Mouse (Mus musculus) kidney, embryonic 14.5 days (tissue): ENCODE measurements around the gene Wwp2. TPM values are rescaled to one million over a fixed set of nuclear protein-coding genes. Genes with fewer than 3 reads are reported as not detected.

Source experiments
- ATAC-seq: fragments of 200-750 bp; cut with Nextera tagmentation; 2 replicates; pipeline ENCODE4 v1.8.0; 2017; ENCODE audit warnings: moderate number of reproducible peaks, mild to moderate bottlenecking, moderate TSS enrichment, moderate library complexity; ENCODE audit not compliant: low FRiP score, low TSS enrichment
- H3K27ac ChIP-seq: fragments of 300-500 bp; sonication (generic); 2 replicates; pipeline ENCODE4 v1.5.1; 2014; ENCODE audit warnings: low read depth, mild to moderate bottlenecking, low read length, moderate library complexity, mixed read lengths
- H3K27me3 ChIP-seq: fragments of 300-500 bp; sonication (generic); 2 replicates; pipeline ENCODE4 v1.6.1; 2014; ENCODE audit warnings: mild to moderate bottlenecking, low read length; ENCODE audit not compliant: control insufficient read depth, insufficient read depth
- H3K36me3 ChIP-seq: fragments of 300-500 bp; sonication (generic); 2 replicates; pipeline ENCODE4 v1.6.1; 2014; ENCODE audit warnings: low read length, mixed read lengths; ENCODE audit not compliant: control insufficient read depth, insufficient read depth
- H3K4me1 ChIP-seq: fragments of 300-500 bp; sonication (generic); 2 replicates; pipeline ENCODE4 v1.6.1; 2014; ENCODE audit warnings: low read length, mixed read lengths; ENCODE audit not compliant: control insufficient read depth, insufficient read depth
- H3K4me2 ChIP-seq: fragments of 300-500 bp; sonication (generic); replicated peaks from 2 replicates; pipeline ENCODE4 v1.6.1; 2014; ENCODE audit warnings: low read depth, mild to moderate bottlenecking, low read length
- H3K4me3 ChIP-seq: fragments of 300-500 bp; sonication (generic); 2 replicates; pipeline ENCODE4 v1.5.1; 2014; ENCODE audit warnings: mild to moderate bottlenecking, low read length
- H3K9ac ChIP-seq: fragments of 300-500 bp; sonication (generic); 2 replicates; pipeline ENCODE4 v1.6.1; 2014; ENCODE audit warnings: low read depth, mild to moderate bottlenecking, low read length, moderate library complexity
- H3K9me3 ChIP-seq: fragments of 300-500 bp; sonication (generic); 2 replicates; pipeline ENCODE4 v1.6.1; 2016; ENCODE audit warnings: low read length; ENCODE audit not compliant: control insufficient read depth
- WGBS: fragments of 180-500 bp; shearing (Covaris S2); extraction: QIAGEN DNeasy Blood & Tissue Kit; methylation state at CpG from one replicate; pipeline ENCODE4 v1.1.7; 2014; 5-methylcytosine and 5-hydroxymethylcytosine counted together
- polyA plus RNA-seq: library from polyadenylated mRNA; unstranded; fragments of >200 nt; fragmentation: Nextera tagmentation; extraction: Ambion mirVana; gene quantifications from 2 replicates; pipeline ENCODE4 v1.2.1, GENCODE M21; 2014

Wwp2 gene
- polyA plus RNA-seq, 1 experiment from 2014 or later: 43.7 TPM

DNA sequence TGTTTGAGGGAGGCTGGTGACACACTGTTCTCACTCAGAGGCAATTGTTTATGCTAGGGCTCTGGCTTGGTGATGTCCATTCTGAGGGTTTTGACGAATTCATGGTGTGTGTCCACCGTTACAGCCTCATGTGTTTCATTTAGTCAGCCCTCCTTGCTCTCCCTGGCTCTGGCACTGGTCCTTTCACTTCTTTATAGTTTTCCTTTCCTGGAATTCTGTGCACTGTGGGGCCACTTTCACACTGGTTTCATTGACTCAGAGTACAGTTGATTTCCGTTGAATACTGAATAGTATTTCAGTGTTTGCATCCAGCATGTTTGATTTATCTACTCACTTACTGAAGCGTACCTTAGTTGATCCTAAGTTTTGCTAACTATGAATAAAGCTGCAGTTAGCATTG, 55.0 kb downstream of the Wwp2 start:
- 35% methylated on average over 4 of the region's 4 CpGs for WGBS
- Histone ChIP-seq H3K9me3 (no peaks in the 10 kb centered on the region), H3K36me3 (no peaks in the 10 kb centered on the region), H3K27me3 (no peaks in the 10 kb centered on the region), H3K4me2 (no peak overlapping the region), H3K4me1 (peaks cover 22% of the 10 kb centered on the region; the same call in 1 of the 2 replicates), H3K27ac (no peak overlapping the region), H3K9ac (no peak overlapping the region), H3K4me3 (no peak overlapping the region)
- ATAC-seq: no peak

DNA sequence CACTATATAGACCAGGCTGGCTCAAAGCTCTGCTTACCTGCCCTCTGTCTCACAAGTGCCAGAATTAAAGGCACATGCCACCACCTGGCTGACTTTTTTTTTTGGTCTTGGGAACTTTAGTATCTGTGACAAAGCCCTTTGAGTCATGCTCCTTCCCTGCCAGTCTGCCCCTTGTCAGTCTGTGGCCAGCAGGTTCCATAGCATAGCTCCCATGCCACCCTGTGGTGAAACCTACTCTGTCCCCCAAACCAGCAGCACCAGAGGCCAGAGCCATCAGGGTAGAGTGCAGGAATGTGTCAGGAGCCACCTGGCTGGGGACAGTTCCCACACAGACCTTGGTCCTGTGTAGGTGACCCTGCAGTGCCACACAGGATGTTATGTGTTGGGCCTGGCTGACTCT, 55.7 kb downstream of the Wwp2 start:
- no peak for ATAC-seq
- H3K4me1 ChIP-seq: peaks cover 22% of the 10 kb centered on the region; the same call in 1 of the 2 replicates
- no peak overlapping the region for H3K27ac ChIP-seq

DNA sequence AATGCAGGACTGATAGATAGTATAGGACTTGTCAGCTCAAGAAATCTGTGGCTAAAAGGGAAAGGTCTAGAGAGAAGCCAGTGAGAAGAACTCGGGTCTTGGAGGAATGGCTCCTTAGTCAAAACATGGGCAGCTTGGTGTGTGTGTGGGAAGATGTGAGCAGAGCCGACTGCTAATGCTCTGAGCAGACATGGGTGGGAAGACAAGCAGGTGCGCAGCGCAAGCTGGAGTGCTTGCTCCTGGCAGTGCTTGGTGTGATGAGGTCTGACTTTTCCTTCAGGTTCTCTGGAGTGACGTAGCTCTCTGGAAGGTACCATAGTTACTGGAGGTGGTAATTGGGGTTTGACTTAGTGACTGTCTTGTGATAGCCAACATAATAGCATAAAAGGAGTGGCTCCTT, 56.6 kb downstream of the Wwp2 start:
- Histone ChIP-seq H3K36me3 (no peaks in the 10 kb centered on the region), H3K27ac (no peak overlapping the region), H3K4me3 (no peak overlapping the region), H3K9ac (no peak overlapping the region), H3K27me3 (no peaks in the 10 kb centered on the region), H3K4me1 (peaks cover 22% of the 10 kb centered on the region; the same call in 1 of the 2 replicates), H3K4me2 (no peak overlapping the region), H3K9me3 (no peaks in the 10 kb centered on the region)
- no peak for ATAC-seq
- 92% methylated on average over 5 of the region's 5 CpGs for WGBS

More for the DNA sequence above, 55.7 kb downstream of the Wwp2 start:
- Histone ChIP-seq H3K4me3 (no peak overlapping the region), H3K9ac (no peak overlapping the region), H3K4me2 (no peak overlapping the region), H3K9me3 (no peaks in the 10 kb centered on the region), H3K36me3 (no peaks in the 10 kb centered on the region), H3K27me3 (no peaks in the 10 kb centered on the region)

DNA sequence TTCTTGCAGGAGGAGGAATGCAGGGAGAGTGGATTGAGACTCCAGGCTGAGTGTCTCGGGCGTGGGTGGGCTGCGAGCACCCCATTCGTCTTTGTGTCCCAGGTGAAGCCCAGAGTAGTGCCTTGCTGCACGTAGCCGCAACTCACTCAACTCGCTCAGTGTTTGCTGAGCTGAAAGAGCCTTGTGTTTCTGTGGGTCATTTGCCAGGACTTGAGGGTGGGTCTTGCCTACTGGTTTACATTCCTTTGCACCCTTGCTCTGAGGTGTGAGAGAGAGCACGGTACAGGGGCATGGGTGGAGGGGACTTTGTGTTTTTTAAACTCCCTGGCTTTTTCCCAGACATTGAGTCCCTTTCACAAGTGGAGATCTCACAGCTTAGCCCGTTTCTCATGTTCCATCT, 59.3 kb downstream of the Wwp2 start:
- Histone ChIP-seq H3K4me3 (no peak overlapping the region), H3K27me3 (no peaks in the 10 kb centered on the region), H3K4me2 (no peak overlapping the region), H3K4me1 (peaks cover 6% of the 10 kb centered on the region; the same call in 1 of the 2 replicates), H3K27ac (no peak overlapping the region), H3K36me3 (no peaks in the 10 kb centered on the region), H3K9ac (no peak overlapping the region), H3K9me3 (no peaks in the 10 kb centered on the region)
- 65% methylated on average over 9 of the region's 9 CpGs for WGBS
- ATAC-seq: no peak

DNA sequence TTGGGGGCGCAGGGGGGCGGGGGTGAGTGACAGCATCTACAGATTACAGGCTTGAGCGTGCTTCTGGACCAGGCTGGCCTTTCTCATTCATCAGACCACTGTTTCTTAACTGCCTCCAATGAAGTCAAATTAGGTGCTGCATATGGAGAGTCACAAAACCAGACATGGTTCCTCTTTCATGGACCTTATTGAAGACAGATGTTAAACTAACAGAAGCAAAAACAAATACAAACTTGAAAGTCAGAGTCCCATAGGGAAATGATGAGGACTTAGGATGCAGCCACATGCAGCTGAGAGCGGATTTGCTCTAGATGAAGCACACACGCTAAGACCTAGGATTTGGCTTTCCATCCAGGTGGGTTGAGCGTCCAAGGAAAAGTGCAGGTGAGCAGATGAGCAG, 61.5 kb downstream of the Wwp2 start:
- H3K36me3 ChIP-seq: no peaks in the 10 kb centered on the region
- no peak overlapping the region for H3K9ac ChIP-seq
- H3K4me3 ChIP-seq: no peak overlapping the region
- no peak for ATAC-seq
- H3K27ac ChIP-seq: no peak overlapping the region
- no peaks in the 10 kb centered on the region for H3K27me3 ChIP-seq
- H3K4me1 ChIP-seq: peaks cover under 1% of the 10 kb centered on the region; the same call in 1 of the 2 replicates
- no peaks in the 10 kb centered on the region for H3K9me3 ChIP-seq
- H3K4me2 ChIP-seq: no peak overlapping the region
- 87% methylated on average over 6 of the region's 6 CpGs for WGBS

DNA sequence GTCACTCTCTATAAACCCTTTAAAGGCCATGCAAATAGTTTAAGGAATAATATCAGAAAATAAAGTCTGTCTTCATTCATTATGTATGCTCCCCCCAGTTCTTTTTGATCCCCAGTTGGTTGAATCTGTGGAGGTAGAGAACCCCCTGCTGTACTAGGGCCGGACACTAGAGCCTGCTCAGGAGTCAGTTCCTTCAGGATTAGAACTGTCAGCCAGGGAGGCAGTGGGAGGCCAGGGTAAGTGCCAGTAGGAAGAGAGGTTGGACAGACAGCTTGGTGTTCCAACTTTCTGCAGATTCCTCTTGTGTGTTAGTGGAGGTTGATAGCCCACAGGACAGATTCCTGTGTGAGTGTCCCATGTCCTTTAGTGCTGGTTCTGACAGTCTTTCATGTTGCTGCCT, 62.2 kb downstream of the Wwp2 start:
- Histone ChIP-seq H3K36me3 (no peaks in the 10 kb centered on the region), H3K27me3 (no peaks in the 10 kb centered on the region), H3K27ac (no peak overlapping the region), H3K9me3 (no peaks in the 10 kb centered on the region), H3K9ac (no peak overlapping the region), H3K4me3 (no peak overlapping the region), H3K4me1 (peaks cover 7% of the 10 kb centered on the region; the same call in 1 of the 2 replicates), H3K4me2 (no peak overlapping the region)
- no peak for ATAC-seq
- WGBS: 87% methylated on average over 1 of the region's 1 CpGs

DNA sequence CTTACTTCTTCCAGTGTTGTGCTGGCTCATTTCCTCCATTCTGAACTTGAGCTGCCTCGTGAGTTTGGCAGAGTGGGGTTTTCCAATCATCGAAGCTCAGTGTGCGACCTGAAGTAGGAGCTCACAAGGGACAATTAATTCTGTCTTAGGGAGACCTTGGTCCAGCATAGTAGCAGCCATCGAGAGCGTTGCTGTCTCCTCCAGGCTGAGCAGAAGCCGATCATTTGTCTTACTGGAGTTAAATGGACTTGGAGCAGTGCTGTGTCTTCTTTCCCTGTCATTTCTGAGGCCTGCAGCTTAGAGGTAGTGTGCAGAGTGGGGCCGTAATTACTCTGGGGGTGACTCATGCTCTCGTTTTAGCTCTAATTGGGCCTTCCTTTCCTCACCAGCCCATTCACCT, 62.6 kb downstream of the Wwp2 start:
- no peak overlapping the region for H3K4me2 ChIP-seq
- H3K27ac ChIP-seq: no peak overlapping the region
- H3K27me3 ChIP-seq: no peaks in the 10 kb centered on the region
- H3K4me1 ChIP-seq: peaks cover 8% of the 10 kb centered on the region; the same call in 1 of the 2 replicates
- 67% methylated on average over 8 of the region's 8 CpGs for WGBS
- H3K9ac ChIP-seq: no peak overlapping the region
- no peak overlapping the region for H3K4me3 ChIP-seq
- H3K36me3 ChIP-seq: no peaks in the 10 kb centered on the region
- ATAC-seq: no peak
- H3K9me3 ChIP-seq: no peaks in the 10 kb centered on the region

DNA sequence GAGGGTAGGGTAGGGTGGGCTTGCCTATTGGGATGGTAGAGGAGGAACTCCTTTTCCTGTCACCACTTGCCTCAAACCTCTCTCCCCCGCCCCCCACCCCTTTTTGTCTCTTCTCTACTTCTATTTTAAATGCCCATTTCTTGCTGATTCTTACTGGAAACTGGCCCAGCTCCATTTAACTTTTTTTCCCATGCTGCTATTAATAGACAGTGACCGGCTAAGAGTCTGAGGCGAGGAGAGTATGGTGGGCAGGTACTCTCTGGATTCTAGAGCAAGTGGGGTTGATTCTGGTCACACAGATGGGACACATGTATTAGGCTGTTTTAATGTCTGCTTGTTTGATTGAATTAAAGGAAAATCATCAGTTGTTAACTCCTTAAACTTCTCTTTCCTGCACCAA, 63.4 kb downstream of the Wwp2 start:
- Histone ChIP-seq H3K4me2 (no peak overlapping the region), H3K36me3 (no peaks in the 10 kb centered on the region), H3K9ac (no peak overlapping the region), H3K27ac (no peak overlapping the region), H3K9me3 (no peaks in the 10 kb centered on the region), H3K4me1 (peaks cover 8% of the 10 kb centered on the region; the same call in 1 of the 2 replicates), H3K27me3 (no peaks in the 10 kb centered on the region), H3K4me3 (no peak overlapping the region)
- ATAC-seq: no peak
- 89% methylated on average over 3 of the region's 3 CpGs for WGBS

DNA sequence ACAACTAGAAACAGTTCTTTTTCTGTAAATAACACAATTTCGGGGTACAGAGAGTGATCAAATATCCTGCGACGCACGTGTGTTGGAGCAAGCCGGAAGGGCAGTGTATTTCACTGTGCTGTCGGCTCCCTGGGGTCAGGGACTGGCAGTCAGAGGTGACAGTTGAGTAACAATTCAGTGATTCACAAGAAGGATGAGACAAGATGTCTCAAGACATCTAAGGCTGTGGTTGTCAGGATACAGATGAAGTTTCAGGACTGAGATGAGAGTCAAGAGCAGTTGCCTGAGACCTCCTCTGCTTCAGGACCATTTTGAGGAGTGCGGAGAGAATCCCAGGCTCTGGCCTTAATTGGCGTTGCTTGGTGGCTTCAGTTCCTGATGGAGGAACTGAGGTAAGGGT, 66.2 kb downstream of the Wwp2 start:
- H3K9ac ChIP-seq: no peak overlapping the region
- H3K36me3 ChIP-seq: peaks cover 9% of the 10 kb centered on the region; the same call in 1 of the 2 replicates
- no peaks in the 10 kb centered on the region for H3K9me3 ChIP-seq
- 62% methylated on average over 8 of the region's 8 CpGs for WGBS
- H3K27me3 ChIP-seq: no peaks in the 10 kb centered on the region
- ATAC-seq: no peak
- no peak overlapping the region for H3K4me3 ChIP-seq
- no peak overlapping the region for H3K4me2 ChIP-seq
- peaks cover 8% of the 10 kb centered on the region; the same call in 1 of the 2 replicates for H3K4me1 ChIP-seq
- no peak overlapping the region for H3K27ac ChIP-seq
